Mouse (Mus musculus): ENCODE measurements at regions not wholly inside any gene's neighbourhood (a gene's known extent, or its start where the extent isn't known, plus 50 kb on each side); places are given as distances from the start of the nearest gene placed in this dataset.

DNA sequence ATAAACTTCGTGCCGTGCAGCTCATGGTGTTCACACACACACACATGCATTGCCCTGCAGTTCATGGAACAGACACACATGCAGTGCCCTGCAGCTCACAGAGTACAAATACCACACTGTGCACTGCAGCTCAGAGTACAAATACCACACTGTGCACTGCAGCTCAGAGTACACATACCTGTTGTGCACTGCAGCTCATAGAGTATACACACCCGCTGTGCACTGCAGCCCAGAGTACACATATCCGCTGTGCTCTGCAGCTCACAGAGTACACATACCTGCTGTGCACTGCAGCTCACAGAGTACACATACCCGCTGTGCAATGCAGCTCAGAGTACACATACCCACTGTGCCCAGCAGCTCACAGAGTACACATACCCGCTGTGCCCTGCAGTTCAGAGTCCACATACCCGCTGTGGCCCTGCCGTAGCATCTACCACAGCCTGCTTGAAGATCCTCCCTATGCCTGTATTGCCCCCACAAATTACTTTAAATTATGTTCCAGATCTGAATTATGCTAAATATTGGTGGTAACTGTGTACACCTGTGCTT lies 451.9 kb downstream of the Fam198b start:
- DNase-seq (ENCODE audit: low read depth in 3 of 3, low spot score in 3 of 3): no peak
- Histone ChIP-seq H3K9ac (replicated peaks) (no peak overlapping the region), H3K4me2 (ENCODE audit: low read depth) (no peak overlapping the region), H3K4me3 (ENCODE audit: insufficient read depth in 1 of 2, low read depth in 2 of 2, low read length in 2 of 2) (no peak overlapping the region), H3K9me3 (ENCODE audit: control insufficient read depth, low read length) (no peaks in the 10 kb centered on the region), H3K27me3 (ENCODE audit: control insufficient read depth, insufficient read depth, low read length) (no peaks in the 10 kb centered on the region), H3K36me3 (replicated peaks; ENCODE audit: control insufficient read depth, insufficient read depth, low read depth) (no peaks in the 10 kb centered on the region), H3K27ac (no peak overlapping the region), H3K4me1 (replicated peaks; ENCODE audit: control insufficient read depth in 2 of 2, insufficient read depth in 2 of 2, low read length in 1 of 2) (no peaks in the 10 kb centered on the region)
- 73% methylated on average over 8 of the region's 8 CpGs for WGBS (ENCODE audit: insufficient replicate concordance)
- ATAC-seq (ENCODE audit: insufficient read depth): no peak
- TF ChIP-seq CTCF (IDR thresholded peaks at IDR 0.05; ENCODE audit: low read depth): no peak
- TF ChIP-seq EP300 (IDR thresholded peaks at IDR 0.05; ENCODE audit: low read depth): no peak

DNA sequence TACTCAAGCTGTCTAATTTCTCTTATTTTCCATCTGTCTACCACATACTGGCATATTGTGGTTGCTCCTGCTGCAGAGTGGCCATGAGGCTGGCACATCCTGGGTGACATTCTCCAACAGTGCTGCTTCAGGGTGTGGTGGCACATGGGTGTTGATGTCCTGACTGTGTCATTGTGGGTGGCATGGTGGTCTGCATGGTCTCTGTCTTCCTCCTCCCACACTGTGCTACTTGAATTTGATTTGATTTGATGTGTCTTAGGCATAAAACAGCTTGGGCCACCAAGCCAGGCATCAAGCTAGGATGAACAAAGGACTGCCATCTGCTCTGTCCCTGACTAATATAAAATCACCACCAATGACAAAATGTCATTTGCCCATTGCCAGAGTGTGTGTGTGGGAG lies 434.7 kb downstream of the Gria2 start:
- DNase-seq (ENCODE audit: low read depth in 3 of 3, low spot score in 3 of 3) (no peak), ATAC-seq (ENCODE audit: insufficient read depth) (no peak)
- TF ChIP-seq EP300 (IDR thresholded peaks at IDR 0.05; ENCODE audit: low read depth): no peak
- no peak for TF ChIP-seq CTCF (IDR thresholded peaks at IDR 0.05; ENCODE audit: low read depth)
- Histone ChIP-seq H3K36me3 (replicated peaks; ENCODE audit: control insufficient read depth, insufficient read depth, low read depth) (no peaks in the 10 kb centered on the region), H3K4me2 (ENCODE audit: low read depth) (no peak overlapping the region), H3K27me3 (ENCODE audit: control insufficient read depth, insufficient read depth, low read length) (no peaks in the 10 kb centered on the region), H3K27ac (no peak overlapping the region), H3K4me1 (replicated peaks; ENCODE audit: control insufficient read depth in 2 of 2, insufficient read depth in 2 of 2, low read length in 1 of 2) (no peaks in the 10 kb centered on the region), H3K9me3 (ENCODE audit: control insufficient read depth, low read length) (no peaks in the 10 kb centered on the region), H3K9ac (replicated peaks) (no peak overlapping the region), H3K4me3 (ENCODE audit: insufficient read depth in 1 of 2, low read depth in 2 of 2, low read length in 2 of 2) (no peak overlapping the region)

DNA sequence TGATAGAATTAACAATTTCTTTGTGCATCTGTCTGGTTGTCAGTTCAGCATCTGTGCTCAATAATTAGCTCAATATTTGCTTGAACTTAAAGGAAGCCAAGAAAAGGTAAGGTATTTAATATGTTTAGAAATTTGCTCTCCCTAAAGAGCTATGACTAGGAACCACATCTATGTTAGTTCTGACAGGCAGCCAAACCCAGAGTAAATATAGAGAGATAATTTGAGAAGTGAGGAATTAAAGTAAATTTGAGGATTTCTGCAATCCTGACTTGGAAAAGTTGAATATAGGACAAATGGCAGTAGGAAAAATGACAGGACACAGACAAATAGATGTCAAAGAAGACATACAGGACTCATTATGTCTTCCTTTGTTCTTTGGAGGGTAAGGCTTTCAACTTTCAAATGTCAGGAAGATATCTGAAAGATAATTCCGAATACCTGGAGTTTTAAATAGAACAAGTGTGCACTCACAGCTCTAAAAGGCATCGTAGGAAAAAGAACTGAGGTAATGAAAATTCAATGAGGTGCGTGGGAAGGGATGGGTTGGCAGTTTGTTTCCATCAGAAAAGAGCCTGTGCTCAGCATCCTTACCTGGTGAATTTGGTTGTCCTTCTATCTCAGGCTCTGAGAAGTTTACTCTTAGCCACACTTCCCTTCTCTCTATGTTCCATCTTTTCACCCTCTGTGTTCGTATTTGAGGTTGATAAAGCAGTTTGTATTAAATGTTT lies 433.3 kb downstream of the Gria2 start:
- H3K4me1 ChIP-seq (replicated peaks; ENCODE audit: control insufficient read depth in 2 of 2, insufficient read depth in 2 of 2, low read length in 1 of 2): no peaks in the 10 kb centered on the region
- 51% methylated on average over 4 of the region's 4 CpGs for WGBS (ENCODE audit: insufficient replicate concordance)
- no peaks in the 10 kb centered on the region for H3K27me3 ChIP-seq (ENCODE audit: control insufficient read depth, insufficient read depth, low read length)
- ATAC-seq (ENCODE audit: insufficient read depth) (no peak), DNase-seq (ENCODE audit: low read depth in 3 of 3, low spot score in 3 of 3) (no peak)
- no peak overlapping the region for H3K4me3 ChIP-seq (ENCODE audit: insufficient read depth in 1 of 2, low read depth in 2 of 2, low read length in 2 of 2)
- no peak overlapping the region for H3K9ac ChIP-seq (replicated peaks)
- TF ChIP-seq EP300 (IDR thresholded peaks at IDR 0.05; ENCODE audit: low read depth): no peak
- TF ChIP-seq CTCF (IDR thresholded peaks at IDR 0.05; ENCODE audit: low read depth): no peak
- no peaks in the 10 kb centered on the region for H3K9me3 ChIP-seq (ENCODE audit: control insufficient read depth, low read length)
- no peak overlapping the region for H3K27ac ChIP-seq
- no peak overlapping the region for H3K4me2 ChIP-seq (ENCODE audit: low read depth)
- no peaks in the 10 kb centered on the region for H3K36me3 ChIP-seq (replicated peaks; ENCODE audit: control insufficient read depth, insufficient read depth, low read depth)

DNA sequence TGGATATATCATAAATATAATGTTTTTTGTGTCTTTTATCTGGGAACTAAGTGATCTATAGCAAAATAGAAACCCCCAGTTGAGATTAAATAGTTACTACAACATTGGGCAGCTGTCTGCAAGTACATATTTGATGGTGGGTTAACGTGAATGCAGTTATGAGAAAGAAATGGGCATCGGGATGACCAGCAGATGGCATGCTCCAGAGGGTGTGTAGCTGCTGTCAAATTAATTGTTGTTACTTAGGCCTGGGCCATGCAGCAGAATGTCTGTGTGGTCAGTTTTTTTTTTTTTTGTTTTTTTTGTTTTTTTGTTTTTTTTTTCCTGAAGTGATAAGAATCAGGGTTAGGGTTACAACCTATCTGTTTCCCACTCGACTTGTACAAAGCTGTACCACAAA lies 430.2 kb downstream of the Gria2 start:
- DNase-seq (ENCODE audit: low read depth in 3 of 3, low spot score in 3 of 3): no peak
- TF ChIP-seq CTCF (IDR thresholded peaks at IDR 0.05; ENCODE audit: low read depth) (no peak), EP300 (IDR thresholded peaks at IDR 0.05; ENCODE audit: low read depth) (no peak)
- no peak overlapping the region for H3K4me3 ChIP-seq (ENCODE audit: insufficient read depth in 1 of 2, low read depth in 2 of 2, low read length in 2 of 2)
- ATAC-seq (ENCODE audit: insufficient read depth): no peak
- WGBS (ENCODE audit: insufficient replicate concordance): 48% methylated on average over 3 of the region's 3 CpGs
- H3K36me3 ChIP-seq (replicated peaks; ENCODE audit: control insufficient read depth, insufficient read depth, low read depth): no peaks in the 10 kb centered on the region
- H3K9me3 ChIP-seq (ENCODE audit: control insufficient read depth, low read length): no peaks in the 10 kb centered on the region
- H3K9ac ChIP-seq (replicated peaks): no peak overlapping the region
- no peaks in the 10 kb centered on the region for H3K27me3 ChIP-seq (ENCODE audit: control insufficient read depth, insufficient read depth, low read length)
- H3K4me1 ChIP-seq (replicated peaks; ENCODE audit: control insufficient read depth in 2 of 2, insufficient read depth in 2 of 2, low read length in 1 of 2): no peaks in the 10 kb centered on the region
- no peak overlapping the region for H3K27ac ChIP-seq
- no peak overlapping the region for H3K4me2 ChIP-seq (ENCODE audit: low read depth)

DNA sequence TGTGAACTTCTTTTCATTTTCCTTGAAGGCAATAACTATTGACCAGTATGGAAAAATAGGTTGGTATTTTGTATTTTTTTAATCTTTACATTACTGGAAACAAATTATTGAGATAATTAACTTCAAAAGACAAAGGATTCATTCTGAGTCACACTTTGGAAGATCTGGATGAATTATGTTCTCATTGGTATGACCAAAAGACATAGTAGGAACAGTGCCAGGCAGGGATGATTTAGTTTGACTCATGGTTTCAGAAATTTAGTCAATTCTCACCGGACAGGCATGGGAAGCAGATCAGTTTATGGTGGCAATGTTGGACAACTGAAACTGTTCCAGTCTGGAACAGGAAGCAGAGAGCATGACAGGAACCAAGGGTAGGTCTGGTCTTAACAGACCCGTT lies 416.6 kb downstream of the Gria2 start:
- Histone ChIP-seq H3K4me3 (ENCODE audit: insufficient read depth in 1 of 2, low read depth in 2 of 2, low read length in 2 of 2) (no peak overlapping the region), H3K36me3 (replicated peaks; ENCODE audit: control insufficient read depth, insufficient read depth, low read depth) (no peaks in the 10 kb centered on the region), H3K27me3 (ENCODE audit: control insufficient read depth, insufficient read depth, low read length) (no peaks in the 10 kb centered on the region), H3K9ac (replicated peaks) (no peak overlapping the region), H3K27ac (no peak overlapping the region), H3K9me3 (ENCODE audit: control insufficient read depth, low read length) (no peaks in the 10 kb centered on the region), H3K4me1 (replicated peaks; ENCODE audit: control insufficient read depth in 2 of 2, insufficient read depth in 2 of 2, low read length in 1 of 2) (no peaks in the 10 kb centered on the region), H3K4me2 (ENCODE audit: low read depth) (no peak overlapping the region)
- no peak for TF ChIP-seq EP300 (IDR thresholded peaks at IDR 0.05; ENCODE audit: low read depth)
- no peak for TF ChIP-seq CTCF (IDR thresholded peaks at IDR 0.05; ENCODE audit: low read depth)
- WGBS (ENCODE audit: insufficient replicate concordance): 48% methylated on average over 2 of the region's 2 CpGs
- DNase-seq (ENCODE audit: low read depth in 3 of 3, low spot score in 3 of 3) (no peak), ATAC-seq (ENCODE audit: insufficient read depth) (no peak)

Measured in liver, embryonic 14.5 days (tissue).